Comparison of ENCODE assay signal across 13 mouse cellular contexts in the genomic region with DNA sequence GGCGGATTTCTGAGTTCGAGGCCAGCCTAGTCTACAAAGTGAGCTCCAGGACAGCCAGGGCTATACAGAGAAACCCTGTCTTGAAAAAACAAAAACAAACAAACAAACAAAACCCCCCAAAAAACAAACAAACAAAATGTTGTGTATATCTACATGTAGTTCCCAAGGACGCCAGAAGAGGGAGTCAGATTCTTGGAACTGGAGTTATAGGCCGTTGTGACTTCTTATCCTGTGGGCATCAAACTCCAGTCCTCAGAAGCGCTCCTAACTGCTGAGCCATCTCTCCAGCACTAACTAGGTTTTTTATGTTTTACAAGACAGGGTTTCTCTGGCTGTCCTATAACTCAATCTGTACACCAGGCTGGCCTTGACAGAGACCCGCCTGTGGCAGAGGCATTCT. TPM values are rescaled to one million over a fixed set of nuclear protein-coding genes. Genes with fewer than 3 reads are reported as not detected.
DNase-seq lines count a peak whose midpoint lies in the region; ATAC-seq and TF ChIP-seq lines count a peak whose summit lies in the region.
"Had no signal": no experiment of that assay in that cellular context is flagged by ENCODE, and none has a peak within 500 bp of the region (broad histone marks: within the 10 kb centered on the region; RNA-seq: fewer than 3 reads in every experiment).

No protein-coding gene starts in this region.

- H3K27me3 ChIP-seq in heart, adult 2 months (ENCODE audit: control insufficient read depth, insufficient read depth, low read length), result no peaks in the 10 kb centered on the region
- H3K27me3 ChIP-seq in heart, embryonic 12.5 days (replicated peaks), result no peaks in the 10 kb centered on the region
- no peaks in the 10 kb centered on the region for H3K27me3 ChIP-seq in midbrain, embryonic 14.5 days (ENCODE audit: control insufficient read depth, insufficient read depth, low read length)
- H3K27me3 ChIP-seq in midbrain, embryonic 13.5 days, result no peaks in the 10 kb centered on the region
- H3K27me3 ChIP-seq in stomach, postnatal 0 days (ENCODE audit: control insufficient read depth, insufficient read depth, low read length), result no peaks in the 10 kb centered on the region
- H3K27me3 ChIP-seq: neural tube, embryonic 13.5 days had no signal

- TF ChIP-seq POLR2A in heart, adult 2 months (IDR thresholded peaks at IDR 0.05; ENCODE audit: insufficient read depth, low read depth, low read length), result no peak

- ATAC-seq in heart, embryonic 12.5 days (ENCODE audit: insufficient number of reproducible peaks, low FRiP score), result no peak
- ATAC-seq in midbrain, embryonic 14.5 days (ENCODE audit: low FRiP score, low TSS enrichment), result no peak
- ATAC-seq in midbrain, embryonic 13.5 days, result no peak
- no peak for ATAC-seq in stomach, postnatal 0 days (ENCODE audit: low FRiP score, low TSS enrichment)

- DNase-seq in heart, adult 2 months, result no peak
- DNase-seq in midbrain, embryonic 14.5 days, result peak; percentile 51
- DNase-seq in brain, adult 2 months (ENCODE audit: low read depth, low spot score), result peak; percentile 73
- no peak for DNase-seq in stomach, postnatal 0 days (ENCODE audit: low spot score)
- DNase-seq in urinary bladder, postnatal 14 days (ENCODE audit: low spot score), result no peak
- no peak for DNase-seq in testis, postnatal 14 days (ENCODE audit: low spot score)

- H3K4me1 ChIP-seq in heart, adult 2 months (ENCODE audit: control insufficient read depth, insufficient read depth, low read length), result peaks cover 3% of the 10 kb centered on the region
- peaks cover 8% of the 10 kb centered on the region for H3K4me1 ChIP-seq in heart, embryonic 12.5 days (replicated peaks)
- H3K4me1 ChIP-seq in midbrain, embryonic 14.5 days (ENCODE audit: control insufficient read depth, insufficient read depth, low read length), result no peaks in the 10 kb centered on the region
- peaks cover 3% of the 10 kb centered on the region; the same call in 1 of the 2 replicates for H3K4me1 ChIP-seq in midbrain, embryonic 13.5 days (replicated peaks)
- no peaks in the 10 kb centered on the region for H3K4me1 ChIP-seq in stomach, postnatal 0 days (replicated peaks; ENCODE audit: control insufficient read depth, insufficient read depth)

- no peak for TF ChIP-seq EP300 in heart, adult 2 months (IDR thresholded peaks at IDR 0.05; ENCODE audit: insufficient read depth, low read depth, low read length)
- no peak for TF ChIP-seq EP300 in stomach, postnatal 0 days (optimal IDR thresholded peaks at IDR 0.05)

- no peaks in the 10 kb centered on the region for H3K9me3 ChIP-seq in heart, embryonic 12.5 days (replicated peaks)
- H3K9me3 ChIP-seq in midbrain, embryonic 14.5 days (ENCODE audit: control insufficient read depth, low read length), result no peaks in the 10 kb centered on the region
- H3K9me3 ChIP-seq in midbrain, embryonic 13.5 days, result no peaks in the 10 kb centered on the region
- H3K9me3 ChIP-seq in stomach, postnatal 0 days (ENCODE audit: control insufficient read depth, low read length), result no peaks in the 10 kb centered on the region
- H3K9me3 ChIP-seq: neural tube, embryonic 13.5 days had no signal

- no peak overlapping the region for H3K27ac ChIP-seq in heart, adult 2 months
- H3K27ac ChIP-seq in heart, embryonic 12.5 days (ENCODE audit: poor library complexity, severe bottlenecking), result no peak overlapping the region
- H3K27ac ChIP-seq in midbrain, embryonic 14.5 days (replicated peaks; ENCODE audit: low read depth, low read length), result no peak overlapping the region
- H3K27ac ChIP-seq in midbrain, embryonic 13.5 days, result no peak overlapping the region
- H3K27ac ChIP-seq in stomach, postnatal 0 days (replicated peaks), result no peak overlapping the region
- H3K27ac ChIP-seq: neural tube, embryonic 13.5 days had no signal

- TF ChIP-seq CTCF in heart, adult 2 months (IDR thresholded peaks at IDR 0.05), result peak; percentile 72
- TF ChIP-seq CTCF in stomach, postnatal 0 days (IDR thresholded peaks at IDR 0.05; ENCODE audit: low read depth), result peak; percentile 65

- H3K79me2 ChIP-seq in heart, adult 2 months (replicated peaks; ENCODE audit: control insufficient read depth, insufficient read depth, low read length), result no peaks in the 10 kb centered on the region

- H3K9ac ChIP-seq in heart, adult 2 months (ENCODE audit: low read depth, low read length), result no peak overlapping the region
- H3K9ac ChIP-seq in heart, embryonic 12.5 days, result no peak overlapping the region
- H3K9ac ChIP-seq in midbrain, embryonic 14.5 days (replicated peaks; ENCODE audit: low read length), result no peak overlapping the region
- H3K9ac ChIP-seq in midbrain, embryonic 13.5 days (replicated peaks), result no peak overlapping the region
- no peak overlapping the region for H3K9ac ChIP-seq in stomach, postnatal 0 days (ENCODE audit: low read length)
- H3K9ac ChIP-seq: neural tube, embryonic 13.5 days had no signal

- H3K36me3 ChIP-seq in heart, adult 2 months (ENCODE audit: control insufficient read depth, insufficient read depth, low read length), result no peaks in the 10 kb centered on the region
- H3K36me3 ChIP-seq in heart, embryonic 12.5 days, result no peaks in the 10 kb centered on the region; the same call in 1 of the 2 replicates
- H3K36me3 ChIP-seq in midbrain, embryonic 14.5 days (ENCODE audit: control insufficient read depth, insufficient read depth, low read length), result peaks cover 30% of the 10 kb centered on the region
- peaks cover 33% of the 10 kb centered on the region for H3K36me3 ChIP-seq in midbrain, embryonic 13.5 days
- no peaks in the 10 kb centered on the region for H3K36me3 ChIP-seq in stomach, postnatal 0 days (ENCODE audit: control insufficient read depth, insufficient read depth, low read length)

- intact Hi-C loops in heart, adult 2 months (cut with DNase I), result loop anchor here (5.0 kb wide), 1 partner anchor 140 kb away; no protein-coding TSS in a partner anchor

- no peak overlapping the region for H3K4me2 ChIP-seq in heart, embryonic 12.5 days
- no peak overlapping the region for H3K4me2 ChIP-seq in midbrain, embryonic 14.5 days (ENCODE audit: low read length)
- no peak overlapping the region for H3K4me2 ChIP-seq in midbrain, embryonic 13.5 days (replicated peaks)
- H3K4me2 ChIP-seq in stomach, postnatal 0 days (replicated peaks; ENCODE audit: low read depth), result no peak overlapping the region
- H3K4me2 ChIP-seq: neural tube, embryonic 13.5 days had no signal

- no peak overlapping the region for H3K4me3 ChIP-seq in heart, adult 2 months
- H3K4me3 ChIP-seq in heart, embryonic 12.5 days, result no peak overlapping the region
- H3K4me3 ChIP-seq in midbrain, embryonic 14.5 days (replicated peaks; ENCODE audit: low read depth, low read length), result no peak overlapping the region
- no peak overlapping the region for H3K4me3 ChIP-seq in midbrain, embryonic 13.5 days (replicated peaks)
- H3K4me3 ChIP-seq in stomach, postnatal 0 days (ENCODE audit: low read depth, low read length), result no peak overlapping the region
- H3K4me3 ChIP-seq: neural tube, embryonic 13.5 days had no signal

- 52% methylated on average over 6 of the region's 6 CpGs for whole genome bisulfite sequencing in heart, adult 2 months
- 57% methylated on average over 6 of the region's 6 CpGs for WGBS in heart, embryonic 12.5 days
- WGBS in midbrain, embryonic 14.5 days, result 65% methylated on average over 6 of the region's 6 CpGs
- WGBS in midbrain, embryonic 13.5 days, result 61% methylated on average over 6 of the region's 6 CpGs
- WGBS in stomach, postnatal 0 days, result 63% methylated on average over 6 of the region's 6 CpGs

RNA-seq across cellular contexts. Expression of a gene that starts 2.9 kb away (rescaled TPM):
- not detected for total RNA-seq in heart, adult 2 months (2021)
- 0.12 TPM in 1 of 2 replicates, not detected in the other for polyA plus RNA-seq in heart, adult 2 months (2012; rRNA removed)
- 0.63 and 0.98 TPM in 2 replicates for polyA plus RNA-seq in heart, embryonic 12.5 days (2016; fragmentation: Nextera tagmentation; extraction: Ambion mirVana)
- polyA plus RNA-seq in midbrain, embryonic 14.5 days (2014; fragmentation: Nextera tagmentation; extraction: Ambion mirVana), result 0.38 and 0.39 TPM in 2 replicates
- polyA plus RNA-seq in midbrain, embryonic 13.5 days (2015; fragmentation: Nextera tagmentation; extraction: Ambion mirVana), result 0.46 and 2.0 TPM in 2 replicates
- 0.63 and 1.1 TPM in 2 replicates for polyA plus RNA-seq in stomach, postnatal 0 days (2015; fragmentation: Nextera tagmentation; extraction: Ambion mirVana)
- total RNA-seq: gastrocnemius, adult 8-10 months; heart, postnatal 25 days had no signal
- polyA plus RNA-seq: spleen, adult 2 months had no signal

RNA-seq across cellular contexts. Expression of a gene that starts 11.6 kb away (rescaled TPM):
- 1 to 10 TPM; 2.4 to 4.2 TPM for total RNA-seq in heart, adult 2 months (2021)
- polyA plus RNA-seq in heart, adult 2 months (2012; rRNA removed), result 2.2 and 3.3 TPM in 2 replicates
- 4.2 and 5.2 TPM in 2 replicates for polyA plus RNA-seq in heart, embryonic 12.5 days (2016; fragmentation: Nextera tagmentation; extraction: Ambion mirVana)
- polyA plus RNA-seq in midbrain, embryonic 14.5 days (2014; fragmentation: Nextera tagmentation; extraction: Ambion mirVana), result 3.5 TPM in 2 replicates
- 4.1 and 4.2 TPM in 2 replicates for polyA plus RNA-seq in midbrain, embryonic 13.5 days (2015; fragmentation: Nextera tagmentation; extraction: Ambion mirVana)
- 7.6 and 10.1 TPM in 2 replicates for polyA plus RNA-seq in stomach, postnatal 0 days (2015; fragmentation: Nextera tagmentation; extraction: Ambion mirVana)

RNA-seq across cellular contexts. Expression of a gene that starts 11.7 kb away (rescaled TPM):
- under 1 TPM; 0.10 to 0.11 TPM for total RNA-seq in heart, adult 2 months (2021)
- polyA plus RNA-seq in heart, adult 2 months (2012; rRNA removed), result 0.61 and 0.98 TPM in 2 replicates
- 0.09 and 0.24 TPM in 2 replicates for polyA plus RNA-seq in heart, embryonic 12.5 days (2016; fragmentation: Nextera tagmentation; extraction: Ambion mirVana)
- 0.41 and 0.80 TPM in 2 replicates for polyA plus RNA-seq in midbrain, embryonic 14.5 days (2014; fragmentation: Nextera tagmentation; extraction: Ambion mirVana)
- 0.35 and 0.52 TPM in 2 replicates for polyA plus RNA-seq in midbrain, embryonic 13.5 days (2015; fragmentation: Nextera tagmentation; extraction: Ambion mirVana)
- polyA plus RNA-seq in stomach, postnatal 0 days (2015; fragmentation: Nextera tagmentation; extraction: Ambion mirVana), result 0.05 and 0.06 TPM in 2 replicates

RNA-seq across cellular contexts. Expression of a gene that starts 30.1 kb away (rescaled TPM):
- 1 to 10 TPM; 8.2 to 9.4 TPM for total RNA-seq in heart, adult 2 months (2021)
- polyA plus RNA-seq in heart, adult 2 months (2012; rRNA removed), result 19.4 and 22.2 TPM in 2 replicates
- polyA plus RNA-seq in heart, embryonic 12.5 days (2016; fragmentation: Nextera tagmentation; extraction: Ambion mirVana), result 38.5 and 39.3 TPM in 2 replicates
- polyA plus RNA-seq in midbrain, embryonic 14.5 days (2014; fragmentation: Nextera tagmentation; extraction: Ambion mirVana), result 50.5 and 51.1 TPM in 2 replicates
- 48.0 and 52.6 TPM in 2 replicates for polyA plus RNA-seq in midbrain, embryonic 13.5 days (2015; fragmentation: Nextera tagmentation; extraction: Ambion mirVana)
- polyA plus RNA-seq in stomach, postnatal 0 days (2015; fragmentation: Nextera tagmentation; extraction: Ambion mirVana), result 45.9 and 50.3 TPM in 2 replicates

RNA-seq across cellular contexts. Expression of a gene that starts 46.4 kb away (rescaled TPM):
- not detected for total RNA-seq in heart, adult 2 months (2021)
- polyA plus RNA-seq in heart, adult 2 months (2012; rRNA removed), result not detected in 2 replicates
- polyA plus RNA-seq in heart, embryonic 12.5 days (2016; fragmentation: Nextera tagmentation; extraction: Ambion mirVana), result not detected in 2 replicates
- 3.2 and 4.6 TPM in 2 replicates for polyA plus RNA-seq in midbrain, embryonic 14.5 days (2014; fragmentation: Nextera tagmentation; extraction: Ambion mirVana)
- polyA plus RNA-seq in midbrain, embryonic 13.5 days (2015; fragmentation: Nextera tagmentation; extraction: Ambion mirVana), result 3.9 TPM in 2 replicates
- polyA plus RNA-seq in stomach, postnatal 0 days (2015; fragmentation: Nextera tagmentation; extraction: Ambion mirVana), result not detected in 2 replicates
- total RNA-seq: adrenal gland, adult 18-20 months; gastrocnemius, adult 8-10 months; heart, postnatal 25 days had no signal

Comparison
In these comparisons a context has a peak if more than half of its experiments do, and no peak if none do; other contexts are left out.
1. DNase-seq: peak in midbrain, embryonic 14.5 days (single experiment) and brain, adult 2 months (single experiment); none in heart, adult 2 months (0 of 2), stomach, postnatal 0 days (single experiment), urinary bladder, postnatal 14 days (single experiment) and testis, postnatal 14 days (single experiment).